Mouse (Mus musculus) erythroblast, adult 5-6 weeks (primary cell): Measurements from ENCODE around the gene Gm2663. TPM values are rescaled to one million over a fixed set of nuclear protein-coding genes. Genes with fewer than 3 reads are reported as not detected.

ENCODE experiments used
- total RNA-seq, 2 experiments: library from RNA; stranded (forward) in 1 of 2; stranded (reverse) in 1 of 2; fragments of 150-400 nt in 1 of 2; fragments of 200-764, 138-1000 nt in 1 of 2; gene quantifications; 2 replicates each; pipeline versions ENCODE4 v1.2.3 to v1.2.4; 2015 to 2017; ENCODE audit warnings: low replicate concordance in 2 of 2

Gene Gm2663
- total RNA-seq, 2 experiments from 2014 or later = not detected

Other genes starting within 250 kb of the Gm2663 start
- gene Moxd2, start 112.0 kb downstream of the Gm2663 start, total RNA-seq (2015; ENCODE audit: low replicate concordance) = not detected in 2 replicates
- gene Moxd2, start 112.0 kb downstream of the Gm2663 start, total RNA-seq (2017; ENCODE audit: low replicate concordance) = not detected in 2 replicates
- gene Prss58, start 99.1 kb downstream of the Gm2663 start, total RNA-seq (2015; ENCODE audit: low replicate concordance) = not detected in 2 replicates
- gene Prss58, start 99.1 kb downstream of the Gm2663 start, total RNA-seq (2017; ENCODE audit: low replicate concordance) = not detected in 2 replicates
- not detected in 2 replicates for gene 1700074P13Rik, start 58.9 kb downstream of the Gm2663 start, total RNA-seq (2015; ENCODE audit: low replicate concordance)
- gene 1700074P13Rik, start 58.9 kb downstream of the Gm2663 start, total RNA-seq (2017; ENCODE audit: low replicate concordance) = not detected in 2 replicates
- gene Gm4744, start 47.6 kb downstream of the Gm2663 start, total RNA-seq (2015; ENCODE audit: low replicate concordance) = not detected in 2 replicates
- gene Gm4744, start 47.6 kb downstream of the Gm2663 start, total RNA-seq (2017; ENCODE audit: low replicate concordance) = not detected in 2 replicates
- gene 1810009J06Rik, start 34.7 kb downstream of the Gm2663 start, total RNA-seq (2015; ENCODE audit: low replicate concordance) = not detected in 2 replicates
- not detected in 2 replicates for gene 1810009J06Rik, start 34.7 kb downstream of the Gm2663 start, total RNA-seq (2017; ENCODE audit: low replicate concordance)
- not detected in 2 replicates for gene 2210010C04Rik, start 36.0 kb upstream of the Gm2663 start, total RNA-seq (2015; ENCODE audit: low replicate concordance)
- gene 2210010C04Rik, start 36.0 kb upstream of the Gm2663 start, total RNA-seq (2017; ENCODE audit: low replicate concordance) = not detected in 2 replicates